13 mouse cellular contexts compared by ENCODE assay signal in the genomic region with DNA sequence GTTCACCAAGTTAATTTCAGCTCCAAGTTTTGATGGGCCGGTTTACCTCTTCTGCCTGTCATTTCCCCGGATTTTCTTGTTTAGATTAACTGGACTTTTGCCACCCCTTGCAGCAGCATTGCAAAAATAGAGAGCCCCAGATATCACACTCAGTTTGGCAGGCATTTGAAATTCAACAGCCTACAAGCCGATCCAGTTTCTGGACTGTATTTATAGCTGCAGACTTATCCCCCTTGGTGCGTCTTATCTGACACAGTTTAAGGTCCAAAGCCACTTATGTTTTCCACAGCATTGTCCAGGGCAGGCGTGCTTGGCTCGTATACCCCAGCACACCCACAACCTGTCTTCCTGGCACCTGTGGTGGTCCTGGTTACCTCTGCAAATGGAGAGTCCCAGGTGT.
DNase-seq lines count a peak whose midpoint lies in the region; ATAC-seq and TF ChIP-seq lines count a peak whose summit lies in the region.
"Had no signal": no experiment of that assay in that cellular context is flagged by ENCODE, and none has a peak within 500 bp of the region (broad histone marks: within the 10 kb centered on the region; RNA-seq: fewer than 3 reads in every experiment).

No protein-coding gene starts in this region.

- 0 out of 2 replicates have a peak, but pooled peaks have one; percentile 38 for TF ChIP-seq EP300 in heart, postnatal 0 days (IDR thresholded peaks at IDR 0.05; ENCODE audit: low read depth)

- WGBS in lung, embryonic 14.5 days: 46% methylated on average over 6 of the region's 6 CpGs
- 54% methylated on average over 6 of the region's 6 CpGs for WGBS in lung, adult 2 months
- 35% methylated on average over 6 of the region's 6 CpGs for WGBS in heart, embryonic 10.5 days
- 15% methylated on average over 6 of the region's 6 CpGs for WGBS in heart, postnatal 0 days
- 94% methylated on average over 6 of the region's 6 CpGs for WGBS in thymus, adult 2 months

- no peak overlapping the region for H3K4me2 ChIP-seq in lung, embryonic 14.5 days
- H3K4me2 ChIP-seq in heart, postnatal 0 days (ENCODE audit: low read depth, low read length): peak overlapping the region; percentile 28; the same call in 1 of the 2 replicates
- H3K4me2 ChIP-seq: liver, embryonic 11.5 days had no signal

- TF ChIP-seq CTCF in lung, embryonic 14.5 days (IDR thresholded peaks at IDR 0.05; ENCODE audit: low read depth): no peak
- no peak for TF ChIP-seq CTCF in lung, adult 2 months (IDR thresholded peaks at IDR 0.05; ENCODE audit: insufficient read depth, low read length)
- TF ChIP-seq CTCF in heart, postnatal 0 days (IDR thresholded peaks at IDR 0.05; ENCODE audit: low read depth): no peak
- no peak for TF ChIP-seq CTCF in thymus, adult 2 months (IDR thresholded peaks at IDR 0.05; ENCODE audit: borderline replicate concordance, control insufficient read depth, extremely low read depth, insufficient read depth, low read length, poor library complexity)

- H3K9ac ChIP-seq in lung, embryonic 14.5 days: no peak overlapping the region
- H3K9ac ChIP-seq in heart, postnatal 0 days (replicated peaks; ENCODE audit: low read depth, low read length): no peak overlapping the region

- no peaks in the 10 kb centered on the region for H3K36me3 ChIP-seq in lung, embryonic 14.5 days (ENCODE audit: insufficient read depth)
- peaks cover 4% of the 10 kb centered on the region; the same call in 1 of the 2 replicates for H3K36me3 ChIP-seq in heart, embryonic 10.5 days
- H3K36me3 ChIP-seq in heart, postnatal 0 days (replicated peaks; ENCODE audit: control insufficient read depth, insufficient read depth, low read length): no peaks in the 10 kb centered on the region
- H3K36me3 ChIP-seq in thymus, adult 2 months (ENCODE audit: control insufficient read depth, insufficient read depth, low read length): no peaks in the 10 kb centered on the region
- H3K36me3 ChIP-seq: hindbrain, embryonic 10.5 days had no signal

- no peak overlapping the region for H3K4me3 ChIP-seq in lung, embryonic 14.5 days (ENCODE audit: low read depth, low read length)
- H3K4me3 ChIP-seq in lung, adult 2 months (replicated peaks; ENCODE audit: extremely low read depth, low read depth, low read length): no peak overlapping the region
- no peak overlapping the region for H3K4me3 ChIP-seq in heart, embryonic 10.5 days
- H3K4me3 ChIP-seq in heart, postnatal 0 days (ENCODE audit: low read depth, low read length): no peak overlapping the region
- no peak overlapping the region for H3K4me3 ChIP-seq in thymus, adult 2 months (ENCODE audit: control insufficient read depth, insufficient read depth, low read length)
- H3K4me3 ChIP-seq: hindbrain, embryonic 10.5 days had no signal

- no peak for ATAC-seq in lung, embryonic 14.5 days (ENCODE audit: insufficient read depth)
- peak; percentile 84 for ATAC-seq in heart, postnatal 0 days (ENCODE audit: insufficient read depth, low read depth)
- no peak for ATAC-seq in megakaryocyte, adult 5-6 weeks (ENCODE audit: poor library complexity, severe bottlenecking)

- H3K27me3 ChIP-seq in lung, embryonic 14.5 days (ENCODE audit: insufficient read depth, low read length): no peaks in the 10 kb centered on the region
- H3K27me3 ChIP-seq in heart, embryonic 10.5 days (ENCODE audit: insufficient read depth, poor library complexity, severe bottlenecking): no peaks in the 10 kb centered on the region
- H3K27me3 ChIP-seq in heart, postnatal 0 days (ENCODE audit: control insufficient read depth, insufficient read depth, low read length): no peaks in the 10 kb centered on the region
- no peaks in the 10 kb centered on the region for H3K27me3 ChIP-seq in thymus, adult 2 months (ENCODE audit: control insufficient read depth, insufficient read depth, low read length)

- no peak for TF ChIP-seq POLR2A in lung, adult 2 months (IDR thresholded peaks at IDR 0.05; ENCODE audit: borderline replicate concordance, extremely low read depth, low read depth, low read length)
- no peak for TF ChIP-seq POLR2A in thymus, adult 2 months (IDR thresholded peaks at IDR 0.05; ENCODE audit: control insufficient read depth, extremely low read depth, insufficient read depth, low read length, poor library complexity)

- H3K9me3 ChIP-seq in lung, embryonic 14.5 days (ENCODE audit: low read depth, low read length): no peaks in the 10 kb centered on the region; the same call in 1 of the 2 replicates
- no peaks in the 10 kb centered on the region for H3K9me3 ChIP-seq in heart, embryonic 10.5 days
- H3K9me3 ChIP-seq in heart, postnatal 0 days (replicated peaks; ENCODE audit: control insufficient read depth, low read length): no peaks in the 10 kb centered on the region

- no peak overlapping the region for H3K27ac ChIP-seq in lung, embryonic 14.5 days (ENCODE audit: low read depth)
- peak overlapping the region; percentile 62 for H3K27ac ChIP-seq in heart, embryonic 10.5 days
- peak overlapping the region; percentile 77 for H3K27ac ChIP-seq in heart, postnatal 0 days (ENCODE audit: low read depth)
- H3K27ac ChIP-seq in thymus, adult 2 months (ENCODE audit: control insufficient read depth, insufficient read depth, low read length): no peak overlapping the region
- H3K27ac ChIP-seq: hindbrain, embryonic 10.5 days had no signal

- H3K4me1 ChIP-seq in lung, embryonic 14.5 days (ENCODE audit: insufficient read depth): 0 out of 2 replicates have a peak, but pooled peaks cover 3% of the 10 kb centered on the region
- H3K4me1 ChIP-seq in lung, adult 2 months (ENCODE audit: control insufficient read depth, insufficient read depth, low read length): no peaks in the 10 kb centered on the region
- H3K4me1 ChIP-seq in heart, embryonic 10.5 days: peaks cover 35% of the 10 kb centered on the region
- peaks cover 30% of the 10 kb centered on the region for H3K4me1 ChIP-seq in heart, postnatal 0 days (ENCODE audit: control insufficient read depth, insufficient read depth)
- no peaks in the 10 kb centered on the region for H3K4me1 ChIP-seq in thymus, adult 2 months (replicated peaks; ENCODE audit: control insufficient read depth, insufficient read depth, low read length)

- peak; percentile 51 for DNase-seq in lung, embryonic 14.5 days
- DNase-seq in lung, adult 2 months: no peak
- DNase-seq in heart, embryonic 10.5 days (ENCODE audit: low spot score): no peak
- peak; percentile 86 for DNase-seq in heart, postnatal 0 days (ENCODE audit: low spot score)
- no peak for DNase-seq in left cerebral cortex, postnatal 4 days
- DNase-seq in thymus, adult 2 months: no peak
- DNase-seq: cerebellum, postnatal 10 days; kidney, adult 8-10 months; kidney, postnatal 25 days; right cerebral cortex, adult 18-20 months had no signal

- intact Hi-C loops in left cerebral cortex, postnatal 4 days (cut with DNase I): no loop called here

Comparison
In these comparisons a context has a peak if more than half of its experiments do, and no peak if none do; other contexts are left out.
1. DNase-seq: peak in lung, embryonic 14.5 days (single experiment) and heart, postnatal 0 days (single experiment); none in lung, adult 2 months (single experiment), heart, embryonic 10.5 days (single experiment), left cerebral cortex, postnatal 4 days (single experiment) and thymus, adult 2 months (single experiment).
2. H3K27ac ChIP-seq: peak in heart, embryonic 10.5 days (single experiment) and heart, postnatal 0 days (single experiment); none in lung, embryonic 14.5 days (single experiment) and thymus, adult 2 months (single experiment).